Mouse (Mus musculus): ENCODE measurements around the gene Snx22. TPM values are rescaled to one million over a fixed set of nuclear protein-coding genes. Genes with fewer than 3 reads are reported as not detected.
A peak's percentile ranks its signal among the peaks of the same experiment; 100 is the strongest.

Gene Snx22
- polyA plus RNA-seq, 1 experiment from 2014 or later, result 1.6 TPM

DNA sequence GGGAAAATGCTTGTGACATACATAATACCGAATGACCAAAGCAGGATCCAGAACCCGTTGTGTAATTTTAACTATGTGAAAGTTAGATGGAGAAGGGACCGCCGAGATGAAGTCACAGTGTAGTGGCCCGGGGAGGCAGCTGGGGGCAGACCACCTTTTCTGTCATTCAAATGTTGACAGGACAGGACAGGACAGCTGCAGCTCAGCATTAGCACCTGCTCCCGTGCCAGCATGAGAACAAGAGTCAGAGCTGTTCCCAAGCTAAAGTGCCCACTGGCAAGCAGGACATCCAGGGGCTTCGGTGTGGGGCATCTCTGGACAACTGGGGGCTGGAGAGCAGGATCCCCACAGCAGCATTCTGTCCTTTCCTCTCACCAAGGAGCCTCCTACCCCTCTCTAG, 17.5 kb upstream of the Snx22 start:
- no peaks in the 10 kb centered on the region for H3K9me3 ChIP-seq (ENCODE audit: control insufficient read depth, low read length)
- WGBS, result 92% methylated on average over 7 of the region's 7 CpGs

DNA sequence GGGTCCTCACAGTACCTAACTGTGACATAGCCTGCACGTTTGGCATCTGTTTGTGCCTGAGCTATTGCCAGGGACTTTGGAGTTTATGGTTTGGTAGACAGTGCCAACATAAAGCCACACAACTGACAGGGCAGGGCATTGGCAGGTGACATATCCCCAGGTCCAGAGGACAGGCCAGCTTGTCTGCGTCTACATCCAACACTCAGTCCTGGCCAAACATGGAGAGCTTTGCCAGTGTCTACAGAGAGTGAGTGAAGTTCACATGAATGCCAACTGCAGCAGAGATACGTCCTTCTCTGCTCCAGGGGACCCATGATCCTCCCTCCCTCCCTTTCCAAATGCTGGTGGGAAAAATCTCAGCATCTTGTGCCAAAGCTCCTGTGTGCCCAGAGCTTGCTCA, 14.7 kb upstream of the Snx22 start:
- H3K4me1 ChIP-seq (ENCODE audit: control insufficient read depth in 2 of 2, insufficient read depth in 2 of 2, low read length in 2 of 2), result peaks cover 2 to 3% of the 10 kb centered on the region in 2 experiments; a peak in 2 of 4 replicates
- H3K36me3 ChIP-seq (ENCODE audit: control insufficient read depth, insufficient read depth, low read length), result peaks cover 32% of the 10 kb centered on the region
- H3K27ac ChIP-seq (replicated peaks in 1 of 2; ENCODE audit: control insufficient read depth in 1 of 2, insufficient read depth in 1 of 2, low read depth in 2 of 2, low read length in 2 of 2), result no peak overlapping the region
- H3K9me3 ChIP-seq (ENCODE audit: control insufficient read depth, low read length), result no peaks in the 10 kb centered on the region
- H3K27me3 ChIP-seq (ENCODE audit: control insufficient read depth, insufficient read depth, low read length), result no peaks in the 10 kb centered on the region
- 93% methylated on average over 3 of the region's 3 CpGs for WGBS
- no peak for ATAC-seq (ENCODE audit: insufficient number of reproducible peaks, insufficient read depth, low FRiP score, low read depth)
- no peak overlapping the region for H3K4me3 ChIP-seq (ENCODE audit: control insufficient read depth in 1 of 2, insufficient read depth in 1 of 2, low read depth in 1 of 2, low read length in 2 of 2)
- H3K9ac ChIP-seq (ENCODE audit: low read length), result no peak overlapping the region
- H3K4me2 ChIP-seq (ENCODE audit: low read length), result no peak overlapping the region

More for the DNA sequence above, 17.5 kb upstream of the Snx22 start:
- no peak overlapping the region for H3K4me3 ChIP-seq (ENCODE audit: control insufficient read depth in 1 of 2, insufficient read depth in 1 of 2, low read depth in 1 of 2, low read length in 2 of 2)
- H3K4me2 ChIP-seq (ENCODE audit: low read length), result no peak overlapping the region
- no peak overlapping the region for H3K9ac ChIP-seq (ENCODE audit: low read length)
- peaks cover 0 to 4% of the 10 kb centered on the region in 2 experiments; a peak in 2 of 4 replicates for H3K4me1 ChIP-seq (ENCODE audit: control insufficient read depth in 2 of 2, insufficient read depth in 2 of 2, low read length in 2 of 2)
- ATAC-seq (ENCODE audit: insufficient number of reproducible peaks, insufficient read depth, low FRiP score, low read depth), result no peak
- H3K27ac ChIP-seq (replicated peaks in 1 of 2; ENCODE audit: control insufficient read depth in 1 of 2, insufficient read depth in 1 of 2, low read depth in 2 of 2, low read length in 2 of 2), result no peak overlapping the region
- H3K36me3 ChIP-seq (ENCODE audit: control insufficient read depth, insufficient read depth, low read length), result peaks cover 60% of the 10 kb centered on the region
- no peaks in the 10 kb centered on the region for H3K27me3 ChIP-seq (ENCODE audit: control insufficient read depth, insufficient read depth, low read length)

DNA sequence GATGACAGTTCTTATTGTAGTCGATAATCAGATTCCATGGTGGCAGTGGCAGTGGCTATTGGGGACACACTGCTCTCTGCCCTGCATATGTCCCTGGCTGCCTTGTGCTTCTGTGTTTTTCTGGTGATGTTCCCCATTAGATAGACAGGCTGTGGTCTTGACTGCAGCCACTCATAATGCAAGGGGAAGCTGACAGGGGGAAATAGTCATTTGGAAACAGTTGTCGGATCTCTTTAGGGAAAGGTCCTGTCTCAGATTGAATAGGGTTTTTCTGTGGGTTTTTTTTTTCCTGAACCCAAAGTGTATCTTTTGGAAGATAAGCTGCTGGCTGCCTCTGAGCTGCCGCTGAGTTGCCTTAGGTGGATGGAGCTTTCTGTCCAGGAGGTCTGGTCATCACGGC, 12.5 kb upstream of the Snx22 start:
- Histone ChIP-seq H3K27me3 (ENCODE audit: control insufficient read depth, insufficient read depth, low read length) (no peaks in the 10 kb centered on the region), H3K9ac (ENCODE audit: low read length) (no peak overlapping the region), H3K4me2 (ENCODE audit: low read length) (no peak overlapping the region), H3K27ac (replicated peaks in 1 of 2; ENCODE audit: control insufficient read depth in 1 of 2, insufficient read depth in 1 of 2, low read depth in 2 of 2, low read length in 2 of 2) (no peak overlapping the region), H3K4me3 (ENCODE audit: control insufficient read depth in 1 of 2, insufficient read depth in 1 of 2, low read depth in 1 of 2, low read length in 2 of 2) (no peak overlapping the region), H3K36me3 (ENCODE audit: control insufficient read depth, insufficient read depth, low read length) (peaks cover 11% of the 10 kb centered on the region), H3K4me1 (ENCODE audit: control insufficient read depth in 2 of 2, insufficient read depth in 2 of 2, low read length in 2 of 2) (peaks cover 7 to 9% of the 10 kb centered on the region in 2 experiments; a peak in 3 of 4 replicates), H3K9me3 (ENCODE audit: control insufficient read depth, low read length) (no peaks in the 10 kb centered on the region)
- ATAC-seq (ENCODE audit: insufficient number of reproducible peaks, insufficient read depth, low FRiP score, low read depth), result no peak
- 62% methylated on average over 4 of the region's 4 CpGs for WGBS

- ATAC-seq (ENCODE audit: insufficient number of reproducible peaks, insufficient read depth, low FRiP score, low read depth), result no peak
Observed at GRCm38 (mm10) chr9:66080804-66081459, 11.4 kb upstream of the Snx22 start.

GRCm38 (mm10) chr9:66078493-66078892, 9.0 kb upstream of the Snx22 start:
- Histone ChIP-seq H3K9ac (ENCODE audit: low read length) (no peak overlapping the region), H3K27ac (replicated peaks in 1 of 2; ENCODE audit: control insufficient read depth in 1 of 2, insufficient read depth in 1 of 2, low read depth in 2 of 2, low read length in 2 of 2) (no peak overlapping the region)

More at GRCm38 (mm10) chr9:66080804-66081459, 11.4 kb upstream of the Snx22 start:
- H3K9me3 ChIP-seq (ENCODE audit: control insufficient read depth, low read length), result no peaks in the 10 kb centered on the region
- H3K9ac ChIP-seq (ENCODE audit: low read length), result no peak overlapping the region
- H3K36me3 ChIP-seq (ENCODE audit: control insufficient read depth, insufficient read depth, low read length), result 0 out of 2 replicates have a peak, but pooled peaks cover 1% of the 10 kb centered on the region
- 58% methylated on average over 3 of the region's 3 CpGs for WGBS
- H3K4me3 ChIP-seq (ENCODE audit: control insufficient read depth in 1 of 2, insufficient read depth in 1 of 2, low read depth in 1 of 2, low read length in 2 of 2), result no peak overlapping the region
- no peak overlapping the region for H3K4me2 ChIP-seq (ENCODE audit: low read length)
- no peaks in the 10 kb centered on the region for H3K27me3 ChIP-seq (ENCODE audit: control insufficient read depth, insufficient read depth, low read length)
- H3K27ac ChIP-seq (replicated peaks in 1 of 2; ENCODE audit: control insufficient read depth in 1 of 2, insufficient read depth in 1 of 2, low read depth in 2 of 2, low read length in 2 of 2), result no peak overlapping the region
- peaks cover 7 to 9% of the 10 kb centered on the region in 2 experiments; a peak in 3 of 4 replicates for H3K4me1 ChIP-seq (ENCODE audit: control insufficient read depth in 2 of 2, insufficient read depth in 2 of 2, low read length in 2 of 2)

GRCm38 (mm10) chr9:66078072-66078471, 8.6 kb upstream of the Snx22 start:
- H3K27me3 ChIP-seq (ENCODE audit: control insufficient read depth, insufficient read depth, low read length), result no peaks in the 10 kb centered on the region
- no peak for ATAC-seq (ENCODE audit: insufficient number of reproducible peaks, insufficient read depth, low FRiP score, low read depth)
- H3K4me2 ChIP-seq (ENCODE audit: low read length), result peak overlapping the region; percentile 42
- H3K4me1 ChIP-seq (ENCODE audit: control insufficient read depth in 2 of 2, insufficient read depth in 2 of 2, low read length in 2 of 2), result peaks cover 7 to 9% of the 10 kb centered on the region in 2 experiments; a peak in 3 of 4 replicates
- WGBS, result 63% methylated on average over 3 of the region's 3 CpGs
- H3K9me3 ChIP-seq (ENCODE audit: control insufficient read depth, low read length), result no peaks in the 10 kb centered on the region
- no peak overlapping the region for H3K27ac ChIP-seq (replicated peaks in 1 of 2; ENCODE audit: control insufficient read depth in 1 of 2, insufficient read depth in 1 of 2, low read depth in 2 of 2, low read length in 2 of 2)
- H3K9ac ChIP-seq (ENCODE audit: low read length), result no peak overlapping the region
- H3K4me3 ChIP-seq (ENCODE audit: control insufficient read depth in 1 of 2, insufficient read depth in 1 of 2, low read depth in 1 of 2, low read length in 2 of 2), result 0 out of 4 replicates have a peak overlapping the region, but pooled peaks of 1 of the 2 experiments have one; percentile 10
- H3K36me3 ChIP-seq (ENCODE audit: control insufficient read depth, insufficient read depth, low read length), result no peaks in the 10 kb centered on the region

More at GRCm38 (mm10) chr9:66078493-66078892, 9.0 kb upstream of the Snx22 start:
- no peaks in the 10 kb centered on the region for H3K27me3 ChIP-seq (ENCODE audit: control insufficient read depth, insufficient read depth, low read length)
- no peaks in the 10 kb centered on the region for H3K9me3 ChIP-seq (ENCODE audit: control insufficient read depth, low read length)
- peak overlapping the region in 1 of 2 experiments; percentile 10; a peak in 1 of 4 replicates for H3K4me3 ChIP-seq (ENCODE audit: control insufficient read depth in 1 of 2, insufficient read depth in 1 of 2, low read depth in 1 of 2, low read length in 2 of 2)
- H3K36me3 ChIP-seq (ENCODE audit: control insufficient read depth, insufficient read depth, low read length), result no peaks in the 10 kb centered on the region
- H3K4me2 ChIP-seq (ENCODE audit: low read length), result peak overlapping the region; percentile 42
- peaks cover 7 to 9% of the 10 kb centered on the region in 2 experiments; a peak in 3 of 4 replicates for H3K4me1 ChIP-seq (ENCODE audit: control insufficient read depth in 2 of 2, insufficient read depth in 2 of 2, low read length in 2 of 2)
- WGBS, result 8% methylated on average over 14 of the region's 14 CpGs
- no peak for ATAC-seq (ENCODE audit: insufficient number of reproducible peaks, insufficient read depth, low FRiP score, low read depth)

DNA sequence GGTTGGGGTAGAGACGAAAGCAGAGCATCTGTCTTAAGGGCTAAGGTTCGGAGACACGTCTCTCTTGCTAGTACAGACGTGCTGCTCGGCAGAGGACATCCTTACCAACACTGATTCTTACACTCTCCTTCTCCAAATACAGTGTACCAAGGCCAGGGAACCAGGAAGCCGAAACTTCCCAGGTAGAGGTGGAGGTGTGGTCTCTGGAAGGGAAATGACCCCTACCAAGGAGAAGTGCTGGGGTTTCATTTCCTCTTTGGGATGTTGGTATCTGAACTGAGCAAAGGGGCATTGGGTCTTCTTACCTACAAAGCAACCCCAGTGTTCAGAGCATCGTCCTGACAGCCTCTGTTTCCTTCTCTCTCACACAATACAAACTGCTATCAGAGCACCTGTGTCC, 3.2 kb upstream of the Snx22 start:
- no peak for ATAC-seq (ENCODE audit: insufficient number of reproducible peaks, insufficient read depth, low FRiP score, low read depth)
- no peak overlapping the region for H3K9ac ChIP-seq (ENCODE audit: low read length)
- H3K36me3 ChIP-seq (ENCODE audit: control insufficient read depth, insufficient read depth, low read length), result no peaks in the 10 kb centered on the region
- H3K4me1 ChIP-seq (ENCODE audit: control insufficient read depth in 2 of 2, insufficient read depth in 2 of 2, low read length in 2 of 2), result peaks cover 6 to 12% of the 10 kb centered on the region in 2 experiments
- no peaks in the 10 kb centered on the region for H3K9me3 ChIP-seq (ENCODE audit: control insufficient read depth, low read length)
- H3K27me3 ChIP-seq (ENCODE audit: control insufficient read depth, insufficient read depth, low read length), result peaks cover 20% of the 10 kb centered on the region; the same call in 1 of the 2 replicates
- WGBS, result 84% methylated on average over 7 of the region's 7 CpGs
- H3K4me2 ChIP-seq (ENCODE audit: low read length), result no peak overlapping the region
- no peak overlapping the region for H3K4me3 ChIP-seq (ENCODE audit: control insufficient read depth in 1 of 2, insufficient read depth in 1 of 2, low read depth in 1 of 2, low read length in 2 of 2)
- H3K27ac ChIP-seq (replicated peaks in 1 of 2; ENCODE audit: control insufficient read depth in 1 of 2, insufficient read depth in 1 of 2, low read depth in 2 of 2, low read length in 2 of 2), result no peak overlapping the region

All from heart, embryonic 14.5 days (tissue).